Mouse (Mus musculus): ENCODE measurements around the gene Lrit3. TPM values are rescaled to one million over a fixed set of nuclear protein-coding genes. Genes with fewer than 3 reads are reported as not detected.

Lrit3 gene
- total and polyA plus RNA-seq, 3 experiments = not detected

DNA sequence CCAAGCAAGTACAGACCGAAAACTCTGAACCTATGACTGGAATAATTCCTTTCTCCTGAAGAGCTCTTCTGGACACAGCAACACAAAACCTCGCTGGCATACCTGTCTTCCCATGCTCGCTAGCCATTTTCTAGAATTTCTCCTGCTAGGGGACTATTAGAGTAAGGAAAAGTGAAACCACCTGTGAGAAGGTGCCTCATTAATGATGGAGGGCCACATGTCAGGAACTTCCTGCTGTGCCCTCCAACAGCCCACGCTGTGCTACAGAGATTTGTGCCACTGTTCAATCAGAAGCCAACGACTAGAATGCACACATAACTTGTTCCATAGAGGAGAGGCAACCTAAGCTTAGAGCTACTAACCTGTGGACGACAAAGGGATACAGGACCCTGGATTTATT lies 61.0 kb downstream of the Lrit3 start:
- dilution Hi-C loops (cut with MboI; ENCODE audit: extremely low pct_ligation_motif_present, extremely low pct_unique_long_range_greater_than_20kb, low sequenced_read_pairs) (no loop called here), in situ Hi-C loops (cut with MboI; ENCODE audit: low pct_ligation_motif_present, low pct_unique_long_range_greater_than_20kb, low sequenced_read_pairs) (no loop called here)
- DNase-seq (ENCODE audit: extremely low read depth) = no peak
- H3K27ac ChIP-seq (ENCODE audit: insufficient read depth, low read depth) = no peak overlapping the region
- no peaks in the 10 kb centered on the region for H3K36me3 ChIP-seq (replicated peaks in 1 of 2; ENCODE audit: control insufficient read depth in 1 of 2, insufficient read depth in 1 of 2, low read length in 1 of 2)
- H3K4me1 ChIP-seq (ENCODE audit: control insufficient read depth in 1 of 2, insufficient read depth in 2 of 2) = peaks cover 0 to 2% of the 10 kb centered on the region in 2 experiments; a peak in 1 of 4 replicates
- H3K4me2 ChIP-seq (ENCODE audit: insufficient read depth, low read depth, poor library complexity, severe bottlenecking) = no peak overlapping the region
- TF ChIP-seq SIN3A (IDR thresholded peaks at IDR 0.05; ENCODE audit: low read length) = no peak
- TF ChIP-seq POLR2A (IDR thresholded peaks at IDR 0.05; ENCODE audit: low read depth, low read length) = no peak
- no peak for TF ChIP-seq KAT2A (IDR thresholded peaks at IDR 0.05; ENCODE audit: insufficient replicate concordance, low read length)
- TF ChIP-seq USF2 (conservative IDR thresholded peaks at IDR 0.05; ENCODE audit: low read depth, low read length) = no peak
- no peak for TF ChIP-seq ZC3H11A (IDR thresholded peaks at IDR 0.05; ENCODE audit: low read depth, low read length)
- no peak for TF ChIP-seq JUN (IDR thresholded peaks at IDR 0.05; ENCODE audit: insufficient read depth, low read depth, low read length)
- no peak for TF ChIP-seq RAD21 (IDR thresholded peaks at IDR 0.05; ENCODE audit: low read depth, low read length)
- no peak for TF ChIP-seq SMC3 (IDR thresholded peaks at IDR 0.05; ENCODE audit: low read depth, low read length)
- no peak overlapping the region for H3K4me3 ChIP-seq (replicated peaks in 1 of 3; ENCODE audit: low read depth in 2 of 3, low read length in 2 of 3, poor library complexity in 1 of 3)
- H3K79me2 ChIP-seq (replicated peaks; ENCODE audit: control insufficient read depth, extremely low read depth, insufficient read depth, poor library complexity, severe bottlenecking) = no peaks in the 10 kb centered on the region
- no peaks in the 10 kb centered on the region for H3K9me3 ChIP-seq (replicated peaks; ENCODE audit: low read length)
- H3K27me3 ChIP-seq (replicated peaks) = no peaks in the 10 kb centered on the region
- no peak overlapping the region for H3K9ac ChIP-seq (ENCODE audit: insufficient read depth, low read depth)

DNA sequence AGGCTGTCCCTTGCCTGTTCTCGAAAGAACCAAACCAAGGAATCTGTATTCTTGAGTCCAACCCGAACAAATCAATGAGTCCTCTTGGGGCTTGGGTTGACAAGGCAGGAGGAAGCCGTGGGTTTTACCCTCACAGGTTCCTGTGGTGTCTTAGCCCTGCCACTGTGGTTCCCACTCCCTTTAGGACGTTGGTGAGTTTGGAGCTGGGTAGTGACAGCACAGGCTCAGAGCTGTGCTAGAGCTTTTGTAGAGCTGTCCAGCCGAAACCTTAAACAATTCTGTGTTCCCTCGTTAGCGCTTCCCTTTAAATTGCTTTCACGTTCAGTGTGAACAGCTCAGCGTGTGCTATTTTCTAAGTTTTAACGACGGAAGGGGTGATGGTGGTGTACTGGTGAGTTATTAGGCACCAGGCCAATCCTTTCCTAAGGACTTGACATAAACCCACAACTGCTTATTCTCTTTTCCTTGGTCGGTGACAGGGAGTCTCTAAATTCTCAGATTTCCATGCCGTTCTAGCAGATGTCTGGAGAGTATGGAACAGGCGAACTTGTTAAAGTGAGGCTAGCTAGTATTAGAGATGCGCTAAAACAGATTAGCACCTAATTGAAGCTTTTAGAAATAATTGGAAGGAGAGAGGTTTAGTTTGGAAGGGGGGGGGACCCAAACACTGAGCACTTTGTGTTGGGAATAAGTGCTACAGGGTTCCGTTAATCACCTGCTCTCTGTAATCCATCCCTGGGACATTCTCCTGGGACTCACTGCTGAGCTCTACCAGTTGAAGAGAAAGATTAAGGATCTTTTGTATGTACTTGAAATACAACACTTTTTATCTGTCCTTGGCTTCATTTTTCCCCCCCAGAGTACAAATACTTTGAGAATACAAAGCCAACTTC lies 65.3 kb downstream of the Lrit3 start:
- Histone ChIP-seq H3K79me2 (replicated peaks; ENCODE audit: control insufficient read depth, extremely low read depth, insufficient read depth, poor library complexity, severe bottlenecking) (no peaks in the 10 kb centered on the region), H3K36me3 (replicated peaks in 1 of 2; ENCODE audit: control insufficient read depth in 1 of 2, insufficient read depth in 1 of 2, low read length in 1 of 2) (no peaks in the 10 kb centered on the region), H3K9me3 (replicated peaks; ENCODE audit: low read length) (no peaks in the 10 kb centered on the region), H3K4me3 (replicated peaks in 1 of 3; ENCODE audit: low read depth in 2 of 3, low read length in 2 of 3, poor library complexity in 1 of 3) (no peak overlapping the region), H3K4me1 (ENCODE audit: control insufficient read depth in 1 of 2, insufficient read depth in 2 of 2) (peaks cover 6 to 10% of the 10 kb centered on the region in 2 experiments; a peak in 3 of 4 replicates), H3K27me3 (replicated peaks) (no peaks in the 10 kb centered on the region), H3K4me2 (ENCODE audit: insufficient read depth, low read depth, poor library complexity, severe bottlenecking) (0 out of 2 replicates have a peak overlapping the region, but pooled peaks have one; percentile 11), H3K9ac (ENCODE audit: insufficient read depth, low read depth) (no peak overlapping the region), H3K27ac (ENCODE audit: insufficient read depth, low read depth) (no peak overlapping the region)
- in situ Hi-C loops (cut with MboI; ENCODE audit: low pct_ligation_motif_present, low pct_unique_long_range_greater_than_20kb, low sequenced_read_pairs) (no loop called here), dilution Hi-C loops (cut with MboI; ENCODE audit: extremely low pct_ligation_motif_present, extremely low pct_unique_long_range_greater_than_20kb, low sequenced_read_pairs) (no loop called here)
- no peak for DNase-seq (ENCODE audit: extremely low read depth)
- TF ChIP-seq CHD2 (IDR thresholded peaks at IDR 0.05; ENCODE audit: low read length) (no peak), ELF1 (IDR thresholded peaks at IDR 0.05; ENCODE audit: low read depth, low read length) (no peak), TCF12 (IDR thresholded peaks at IDR 0.05; ENCODE audit: low read depth, low read length) (no peak), KAT2A (IDR thresholded peaks at IDR 0.05; ENCODE audit: insufficient replicate concordance, low read length) (no peak), ZC3H11A (IDR thresholded peaks at IDR 0.05; ENCODE audit: low read depth, low read length) (no peak), SIN3A (IDR thresholded peaks at IDR 0.05; ENCODE audit: low read length) (no peak), TBP (conservative IDR thresholded peaks at IDR 0.05; ENCODE audit: low read depth, low read length) (no peak), MAFK (IDR thresholded peaks at IDR 0.05; ENCODE audit: insufficient replicate concordance, low read length) (no peak), ZMIZ1 (IDR thresholded peaks at IDR 0.05; ENCODE audit: low read depth, low read length) (no peak), USF1 (IDR thresholded peaks at IDR 0.05; ENCODE audit: low read depth, low read length) (no peak), GABPA (IDR thresholded peaks at IDR 0.05; ENCODE audit: insufficient replicate concordance, low read depth, low read length) (no peak), MEF2A (IDR thresholded peaks at IDR 0.05; ENCODE audit: borderline replicate concordance, low read depth, low read length) (no peak), ZKSCAN1 (IDR thresholded peaks at IDR 0.05; ENCODE audit: borderline replicate concordance, low read depth, low read length) (no peak), ETS1 (conservative IDR thresholded peaks at IDR 0.05; ENCODE audit: low read depth, low read length) (no peak)

Other genes starting within 250 kb of the Lrit3 start
- gene Egf, start 48.7 kb downstream of the Lrit3 start, total RNA-seq (2012; rRNA removed) = 2.6 and 3.9 TPM in 2 replicates
- gene Egf, start 48.7 kb downstream of the Lrit3 start, total RNA-seq (2014; rRNA removed) = 2.3 and 2.7 TPM in 2 replicates
- gene Egf, start 48.7 kb downstream of the Lrit3 start, polyA plus RNA-seq (2012; ENCODE audit: insufficient read length, low read depth) = 3.4 and 4.1 TPM in 2 replicates
- 0.08 and 0.17 TPM in 2 replicates for gene Rrh, start 18.6 kb upstream of the Lrit3 start, total RNA-seq (2012; rRNA removed)
- gene Rrh, start 18.6 kb upstream of the Lrit3 start, total RNA-seq (2014; rRNA removed) = not detected in 2 replicates
- gene Rrh, start 18.6 kb upstream of the Lrit3 start, polyA plus RNA-seq (2012; ENCODE audit: insufficient read length, low read depth) = 0.14 and 0.30 TPM in 2 replicates
- 90.7 and 111 TPM in 2 replicates for gene Gar1, start 27.4 kb upstream of the Lrit3 start, total RNA-seq (2012; rRNA removed)
- 45.7 and 47.3 TPM in 2 replicates for gene Gar1, start 27.4 kb upstream of the Lrit3 start, total RNA-seq (2014; rRNA removed)
- gene Gar1, start 27.4 kb upstream of the Lrit3 start, polyA plus RNA-seq (2012; ENCODE audit: insufficient read length, low read depth) = 363 and 381 TPM in 2 replicates
- gene Cfi, start 31.9 kb upstream of the Lrit3 start, total RNA-seq (2012; rRNA removed) = 0.04 TPM in 1 of 2 replicates, not detected in the other
- not detected in 2 replicates for gene Cfi, start 31.9 kb upstream of the Lrit3 start, total RNA-seq (2014; rRNA removed)
- gene Cfi, start 31.9 kb upstream of the Lrit3 start, polyA plus RNA-seq (2012; ENCODE audit: insufficient read length, low read depth) = 0.14 TPM in 1 of 2 replicates, not detected in the other
- 38.4 and 50.2 TPM in 2 replicates for gene Pla2g12a, start 74.6 kb upstream of the Lrit3 start, total RNA-seq (2012; rRNA removed)
- 78.3 and 81.6 TPM in 2 replicates for gene Pla2g12a, start 74.6 kb upstream of the Lrit3 start, total RNA-seq (2014; rRNA removed)
- gene Pla2g12a, start 74.6 kb upstream of the Lrit3 start, polyA plus RNA-seq (2012; ENCODE audit: insufficient read length, low read depth) = 58.6 and 62.1 TPM in 2 replicates
- gene Casp6, start 97.4 kb upstream of the Lrit3 start, total RNA-seq (2012; rRNA removed) = 6.0 and 10.5 TPM in 2 replicates
- 14.4 and 15.3 TPM in 2 replicates for gene Casp6, start 97.4 kb upstream of the Lrit3 start, total RNA-seq (2014; rRNA removed)
- gene Casp6, start 97.4 kb upstream of the Lrit3 start, polyA plus RNA-seq (2012; ENCODE audit: insufficient read length, low read depth) = 26.2 and 31.7 TPM in 2 replicates
- 1.4 and 3.7 TPM in 2 replicates for gene Mcub, start 166.2 kb upstream of the Lrit3 start, total RNA-seq (2012; rRNA removed)
- gene Mcub, start 166.2 kb upstream of the Lrit3 start, total RNA-seq (2014; rRNA removed) = 3.8 and 4.1 TPM in 2 replicates
- 1.3 and 2.9 TPM in 2 replicates for gene Mcub, start 166.2 kb upstream of the Lrit3 start, polyA plus RNA-seq (2012; ENCODE audit: insufficient read length, low read depth)